Mouse (Mus musculus) embryonic facial prominence, embryonic 14.5 days (tissue): ENCODE data around the gene E130218I03Rik. TPM values are rescaled to one million over a fixed set of nuclear protein-coding genes. Genes with fewer than 3 reads are reported as not detected.

Experiments used
- ATAC-seq: fragments of 200-750 bp; cut with Nextera tagmentation; 2 replicates; pipeline ENCODE4 v1.8.0; 2017; ENCODE audit warnings: low read depth, moderate number of reproducible peaks, moderate TSS enrichment
- DNase-seq: peaks from one replicate; pipeline ENCODE4 v3.0.0-alpha.2; 2015; ENCODE audit warnings: low spot score
- H3K27ac ChIP-seq: fragments of 300-500 bp; sonication (generic); replicated peaks from 2 replicates; pipeline ENCODE4 v1.5.1; 2014; ENCODE audit warnings: low read depth, mild to moderate bottlenecking, low read length, moderate library complexity
- H3K27me3 ChIP-seq: fragments of 300-500 bp; sonication (generic); replicated peaks from 2 replicates; pipeline ENCODE4 v1.6.1; 2014; ENCODE audit warnings: low read length; ENCODE audit not compliant: control insufficient read depth, insufficient read depth
- H3K36me3 ChIP-seq: fragments of 300-500 bp; sonication (generic); 2 replicates; pipeline ENCODE4 v1.6.1; 2014; ENCODE audit warnings: low read length, mixed read lengths; ENCODE audit not compliant: control insufficient read depth, insufficient read depth
- H3K4me1 ChIP-seq: fragments of 300-500 bp; sonication (generic); 2 replicates; pipeline ENCODE4 v1.6.1; 2014; ENCODE audit warnings: antibody characterized with exemption, low read length; ENCODE audit not compliant: control insufficient read depth, insufficient read depth
- H3K4me2 ChIP-seq: fragments of 300-500 bp; sonication (generic); 2 replicates; pipeline ENCODE4 v1.6.1; 2014; ENCODE audit warnings: low read depth, mild to moderate bottlenecking, low read length, moderate library complexity, mixed read lengths
- H3K4me3 ChIP-seq: fragments of 300-500 bp; sonication (generic); 2 replicates; pipeline ENCODE4 v1.5.1; 2014; ENCODE audit warnings: low read depth, mild to moderate bottlenecking, low read length
- H3K9ac ChIP-seq: fragments of 300-500 bp; sonication (generic); 2 replicates; pipeline ENCODE4 v1.6.1; 2014; ENCODE audit warnings: low read depth, mild to moderate bottlenecking, low read length, moderate library complexity, mixed read lengths
- H3K9me3 ChIP-seq: fragments of 300-500 bp; sonication (generic); 2 replicates; pipeline ENCODE4 v1.6.1; 2016; ENCODE audit warnings: low read length; ENCODE audit not compliant: control insufficient read depth
- WGBS: fragments of 180-500 bp; shearing (Covaris S2); extraction: QIAGEN DNeasy Blood & Tissue Kit; methylation state at CpG from one replicate; pipeline ENCODE4 v1.1.7; 2014; 5-methylcytosine and 5-hydroxymethylcytosine counted together
- polyA plus RNA-seq: library from polyadenylated mRNA; unstranded; fragments of >200 nt; fragmentation: Nextera tagmentation; extraction: Ambion mirVana; gene quantifications from 2 replicates; pipeline ENCODE4 v1.2.1, GENCODE M21; 2014

E130218I03Rik gene
- polyA plus RNA-seq, 1 experiment from 2014 or later = 0.29 TPM

GRCm38 (mm10) chr4:134288397-134289256 lies 45.2 kb downstream of the E130218I03Rik start:
- DNase-seq = no peak
- H3K4me3 ChIP-seq = peak overlapping the region; percentile 98
- H3K4me2 ChIP-seq = peak overlapping the region; percentile 94
- no peaks in the 10 kb centered on the region for H3K9me3 ChIP-seq
- peaks cover 5% of the 10 kb centered on the region for H3K36me3 ChIP-seq
- peak overlapping the region; percentile 99 for H3K27ac ChIP-seq
- no peaks in the 10 kb centered on the region; the same call in 1 of the 2 replicates for H3K27me3 ChIP-seq
- H3K9ac ChIP-seq = peak overlapping the region; percentile 98
- ATAC-seq = no peak
- peaks cover 15% of the 10 kb centered on the region for H3K4me1 ChIP-seq
- 39% methylated on average over 11 of the region's 11 CpGs for WGBS

GRCm38 (mm10) chr4:134292067-134292466 lies 48.6 kb downstream of the E130218I03Rik start:
- WGBS = 17% methylated on average over 7 of the region's 7 CpGs
- no peaks in the 10 kb centered on the region for H3K9me3 ChIP-seq
- no peak overlapping the region for H3K4me3 ChIP-seq
- H3K27ac ChIP-seq = no peak overlapping the region
- no peaks in the 10 kb centered on the region; the same call in 1 of the 2 replicates for H3K27me3 ChIP-seq
- no peaks in the 10 kb centered on the region for H3K36me3 ChIP-seq
- peaks cover 9% of the 10 kb centered on the region; the same call in 1 of the 2 replicates for H3K4me1 ChIP-seq
- H3K4me2 ChIP-seq = no peak overlapping the region
- no peak overlapping the region for H3K9ac ChIP-seq
- ATAC-seq (no peak), DNase-seq (peak; percentile 70)

- no peak for DNase-seq
- Histone ChIP-seq H3K9ac (no peak overlapping the region), H3K9me3 (no peaks in the 10 kb centered on the region), H3K4me1 (peaks cover 7% of the 10 kb centered on the region; the same call in 1 of the 2 replicates), H3K4me2 (no peak overlapping the region), H3K27me3 (no peaks in the 10 kb centered on the region; the same call in 1 of the 2 replicates), H3K36me3 (no peaks in the 10 kb centered on the region), H3K27ac (no peak overlapping the region), H3K4me3 (no peak overlapping the region)
- WGBS = 74% methylated on average over 18 of the region's 18 CpGs
- ATAC-seq = no peak
Observed at GRCm38 (mm10) chr4:134293061-134293691, 49.7 kb downstream of the E130218I03Rik start.

DNA sequence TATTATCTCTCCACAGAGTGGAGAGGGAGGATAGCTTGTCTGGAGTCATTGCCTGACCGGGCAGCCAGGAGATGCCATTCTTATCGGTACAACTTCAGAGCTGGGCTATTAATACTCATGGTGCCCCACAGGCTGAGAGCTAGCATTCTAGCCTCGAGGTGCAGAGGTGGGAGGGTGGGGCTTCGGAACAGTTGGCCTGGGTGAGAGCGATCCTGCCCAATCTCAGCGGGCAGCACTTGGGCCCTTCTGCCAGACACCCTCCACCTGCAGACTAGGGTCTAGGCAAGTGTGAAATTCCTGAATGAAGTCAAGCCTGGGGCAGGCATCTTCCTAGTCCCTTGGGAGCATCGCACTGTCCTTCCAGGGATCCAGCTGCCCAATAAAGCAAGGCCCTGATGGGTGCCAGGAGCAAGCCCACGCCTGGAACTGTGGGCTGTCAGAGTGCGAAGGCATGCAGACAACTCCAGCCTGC lies 50.3 kb downstream of the E130218I03Rik start:
- WGBS = 76% methylated on average over 9 of the region's 9 CpGs

More for the DNA sequence above, 50.3 kb downstream of the E130218I03Rik start:
- Histone ChIP-seq H3K9ac (no peak overlapping the region), H3K4me3 (no peak overlapping the region), H3K4me1 (peaks cover 2% of the 10 kb centered on the region; the same call in 1 of the 2 replicates), H3K9me3 (no peaks in the 10 kb centered on the region), H3K27me3 (no peaks in the 10 kb centered on the region; the same call in 1 of the 2 replicates), H3K4me2 (no peak overlapping the region), H3K27ac (no peak overlapping the region), H3K36me3 (no peaks in the 10 kb centered on the region)
- no peak for DNase-seq
- no peak for ATAC-seq

Other genes starting within 250 kb of the E130218I03Rik start
- gene Dhdds, start 242.7 kb upstream of the E130218I03Rik start, polyA plus RNA-seq = 42.3 and 48.9 TPM in 2 replicates
- not detected in 2 replicates for gene Lin28a, start 224.8 kb upstream of the E130218I03Rik start, polyA plus RNA-seq
- not detected in 2 replicates for gene Zfp683, start 189.8 kb upstream of the E130218I03Rik start, polyA plus RNA-seq
- 5.6 and 6.5 TPM in 2 replicates for gene Crybg2, start 182.8 kb upstream of the E130218I03Rik start, polyA plus RNA-seq
- gene Cd52, start 148.6 kb upstream of the E130218I03Rik start, polyA plus RNA-seq = 15.6 and 19.3 TPM in 2 replicates
- 9.7 and 10.2 TPM in 2 replicates for gene Ubxn11, start 141.1 kb upstream of the E130218I03Rik start, polyA plus RNA-seq
- gene Sh3bgrl3, start 114.9 kb upstream of the E130218I03Rik start, polyA plus RNA-seq = 445 and 477 TPM in 2 replicates
- gene Cep85, start 56.5 kb upstream of the E130218I03Rik start, polyA plus RNA-seq = 40.2 and 46.2 TPM in 2 replicates
- 0.35 TPM in 1 of 2 replicates, not detected in the other for gene Gm7534, start 40.7 kb upstream of the E130218I03Rik start, polyA plus RNA-seq
- not detected in 2 replicates for gene Catsper4, start 16.3 kb upstream of the E130218I03Rik start, polyA plus RNA-seq
- gene Cnksr1, start 5.3 kb upstream of the E130218I03Rik start, polyA plus RNA-seq = 2.4 and 2.6 TPM in 2 replicates
- gene Zfp593, start 1.9 kb downstream of the E130218I03Rik start, polyA plus RNA-seq = 13.7 and 15.7 TPM in 2 replicates
- gene Gm30191, start 3.3 kb downstream of the E130218I03Rik start, polyA plus RNA-seq = 0.28 TPM in 1 of 2 replicates, not detected in the other
- 6.8 and 7.4 TPM in 2 replicates for gene Grrp1, start 10.4 kb downstream of the E130218I03Rik start, polyA plus RNA-seq
- 18.5 and 19.6 TPM in 2 replicates for gene Pdik1l, start 44.2 kb downstream of the E130218I03Rik start, polyA plus RNA-seq
- gene Trim63, start 71.5 kb downstream of the E130218I03Rik start, polyA plus RNA-seq = 2.0 and 2.5 TPM in 2 replicates
- 0.13 and 0.42 TPM in 2 replicates for gene Slc30a2, start 99.5 kb downstream of the E130218I03Rik start, polyA plus RNA-seq
- 3.1 and 3.6 TPM in 2 replicates for gene Extl1, start 140.2 kb downstream of the E130218I03Rik start, polyA plus RNA-seq
- 11.8 and 12.5 TPM in 2 replicates for gene Pafah2, start 152.7 kb downstream of the E130218I03Rik start, polyA plus RNA-seq
- gene Stmn1, start 224.7 kb downstream of the E130218I03Rik start, polyA plus RNA-seq = 1,154 and 1,326 TPM in 2 replicates